Mouse (Mus musculus): Measurements from ENCODE around the gene Lypd6b. TPM values are rescaled to one million over a fixed set of nuclear protein-coding genes. Genes with fewer than 3 reads are reported as not detected.

The Lypd6b gene
- total and polyA plus RNA-seq, 2 experiments from 2014 or later: 13.9 to 21.8 TPM

DNA sequence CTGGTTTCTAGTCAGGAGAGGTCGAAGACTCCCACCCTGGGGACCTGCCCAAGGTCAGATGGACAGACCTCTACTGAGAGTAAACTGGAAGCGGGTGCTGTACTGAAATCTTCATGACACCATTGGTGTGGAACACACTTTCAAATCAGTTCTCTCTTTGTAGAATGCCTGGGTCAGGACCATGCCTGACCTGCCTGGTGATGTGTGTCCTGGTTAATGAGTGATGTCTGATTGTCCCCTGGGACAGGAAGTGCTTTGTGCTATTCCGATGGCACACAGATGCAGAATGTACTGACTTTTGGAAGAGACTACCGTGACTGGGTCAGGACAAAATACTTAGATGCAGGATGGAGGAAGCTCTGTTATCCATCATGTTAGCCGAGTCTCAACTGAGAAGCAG, 17.0 kb upstream of the Lypd6b start:
- ATAC-seq (no peak; the same call in 1 of the 2 replicates), DNase-seq (ENCODE audit: low spot score) (no peak)
- no peaks in the 10 kb centered on the region for H3K9me3 ChIP-seq (ENCODE audit: low read length)
- no peak overlapping the region for H3K4me2 ChIP-seq (ENCODE audit: low read depth, low read length)
- no peak overlapping the region for H3K27ac ChIP-seq
- H3K4me3 ChIP-seq (ENCODE audit: low read length): no peak overlapping the region
- no peaks in the 10 kb centered on the region for H3K27me3 ChIP-seq (ENCODE audit: insufficient read depth, low read length)
- H3K36me3 ChIP-seq (ENCODE audit: insufficient read depth, low read length): peaks cover 7% of the 10 kb centered on the region; the same call in 1 of the 2 replicates
- WGBS: 66% methylated on average over 5 of the region's 5 CpGs
- no peak for TF ChIP-seq CTCF (IDR thresholded peaks at IDR 0.05; ENCODE audit: low read depth)
- H3K9ac ChIP-seq (replicated peaks; ENCODE audit: low read length): no peak overlapping the region
- no peaks in the 10 kb centered on the region for H3K4me1 ChIP-seq (ENCODE audit: insufficient read depth, low read length)

DNA sequence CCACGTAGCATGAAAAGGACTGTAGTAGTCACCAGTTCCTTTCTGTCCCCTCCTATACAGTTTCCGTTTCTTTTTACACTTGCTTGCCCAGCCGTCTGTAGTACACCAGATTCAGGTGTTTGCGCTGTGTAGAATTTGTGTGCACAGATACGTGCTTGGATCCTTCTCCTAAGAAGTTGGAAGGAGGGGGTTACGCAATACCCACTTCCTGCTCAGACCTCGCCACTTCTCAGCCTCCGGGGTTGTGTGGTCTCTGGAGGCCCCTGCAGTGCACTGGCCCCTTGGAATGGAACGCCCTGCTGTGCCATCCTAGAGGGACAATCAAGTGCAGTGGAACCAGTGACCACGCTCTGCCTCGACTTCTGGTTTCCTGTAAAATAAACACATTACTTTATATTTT, 16.3 kb upstream of the Lypd6b start:
- no peak overlapping the region for H3K9ac ChIP-seq (replicated peaks; ENCODE audit: low read length)
- no peak overlapping the region for H3K4me2 ChIP-seq (ENCODE audit: low read depth, low read length)
- ATAC-seq: no peak
- no peaks in the 10 kb centered on the region for H3K27me3 ChIP-seq (ENCODE audit: insufficient read depth, low read length)
- peaks cover 4% of the 10 kb centered on the region; the same call in 1 of the 2 replicates for H3K36me3 ChIP-seq (ENCODE audit: insufficient read depth, low read length)
- no peak overlapping the region for H3K4me3 ChIP-seq (ENCODE audit: low read length)
- no peak for DNase-seq (ENCODE audit: low spot score)
- no peaks in the 10 kb centered on the region for H3K9me3 ChIP-seq (ENCODE audit: low read length)
- no peaks in the 10 kb centered on the region for H3K4me1 ChIP-seq (ENCODE audit: insufficient read depth, low read length)
- 70% methylated on average over 11 of the region's 11 CpGs for WGBS
- H3K27ac ChIP-seq: no peak overlapping the region
- no peak for TF ChIP-seq CTCF (IDR thresholded peaks at IDR 0.05; ENCODE audit: low read depth)

DNA sequence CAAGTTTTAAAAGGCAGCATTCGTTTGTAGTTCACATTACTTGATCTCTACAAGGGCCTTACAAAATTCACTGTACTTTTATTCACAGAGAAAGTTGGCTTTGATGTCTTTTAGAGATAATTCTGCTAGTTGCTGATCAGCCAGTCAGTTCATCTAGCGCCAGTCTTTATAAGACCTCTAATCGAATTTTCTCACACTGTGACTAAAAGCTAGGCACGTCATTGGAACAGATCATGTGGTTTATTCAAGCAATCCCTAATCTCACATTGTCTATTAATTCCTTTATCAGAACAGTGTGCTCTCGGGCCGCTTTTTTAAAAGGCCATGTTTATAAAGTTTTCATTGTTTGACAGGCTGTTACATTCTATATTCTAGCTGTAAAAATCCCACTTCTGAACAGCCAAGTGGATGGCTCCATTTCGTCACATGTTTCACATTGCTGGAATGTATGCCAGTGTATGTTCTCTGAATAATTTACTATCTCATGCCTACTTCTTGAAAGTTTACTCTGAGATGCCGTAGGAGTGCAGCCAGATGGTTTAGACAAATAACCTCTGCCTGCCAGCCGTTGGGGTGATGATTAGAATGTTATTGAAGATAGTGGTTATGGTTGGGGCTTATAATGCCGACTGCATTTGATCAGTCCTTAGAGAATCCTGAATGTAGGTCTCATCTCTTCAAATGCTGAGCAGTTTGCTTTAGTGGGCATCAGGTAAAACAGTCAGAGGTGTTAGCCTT, 14.1 kb upstream of the Lypd6b start:
- Histone ChIP-seq H3K9ac (replicated peaks; ENCODE audit: low read length) (no peak overlapping the region), H3K4me3 (ENCODE audit: low read length) (no peak overlapping the region), H3K36me3 (ENCODE audit: insufficient read depth, low read length) (peaks cover 2% of the 10 kb centered on the region; the same call in 1 of the 2 replicates), H3K9me3 (ENCODE audit: low read length) (no peaks in the 10 kb centered on the region), H3K4me2 (ENCODE audit: low read depth, low read length) (no peak overlapping the region), H3K4me1 (ENCODE audit: insufficient read depth, low read length) (no peaks in the 10 kb centered on the region), H3K27me3 (ENCODE audit: insufficient read depth, low read length) (no peaks in the 10 kb centered on the region), H3K27ac (no peak overlapping the region)
- 81% methylated on average over 10 of the region's 10 CpGs for WGBS
- no peak for ATAC-seq
- no peak for DNase-seq (ENCODE audit: low spot score)
- no peak for TF ChIP-seq CTCF (IDR thresholded peaks at IDR 0.05; ENCODE audit: low read depth)

DNA sequence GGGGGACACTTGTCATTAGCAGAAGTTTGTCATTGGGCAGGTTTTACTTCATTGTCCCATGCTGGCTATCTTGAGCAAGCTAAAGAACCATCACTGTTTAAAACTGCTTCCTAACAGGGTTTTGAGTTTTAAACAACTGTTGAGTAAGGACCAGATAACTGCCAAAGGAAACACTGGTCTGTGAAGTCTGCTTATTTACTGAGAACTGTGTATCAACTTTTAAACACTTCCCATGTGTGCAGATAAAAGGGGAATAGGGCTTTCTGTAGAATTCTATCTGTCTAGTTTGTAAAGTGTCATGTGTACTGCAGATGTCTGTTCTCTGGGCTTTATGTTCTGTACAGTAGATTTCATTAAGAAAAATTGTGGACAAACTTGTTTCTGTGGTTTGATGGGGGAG, 13.3 kb upstream of the Lypd6b start:
- no peaks in the 10 kb centered on the region for H3K4me1 ChIP-seq (ENCODE audit: insufficient read depth, low read length)
- H3K4me3 ChIP-seq (ENCODE audit: low read length): no peak overlapping the region
- TF ChIP-seq CTCF (IDR thresholded peaks at IDR 0.05; ENCODE audit: low read depth): no peak
- H3K9me3 ChIP-seq (ENCODE audit: low read length): no peaks in the 10 kb centered on the region
- H3K27ac ChIP-seq: no peak overlapping the region
- H3K36me3 ChIP-seq (ENCODE audit: insufficient read depth, low read length): no peaks in the 10 kb centered on the region; the same call in 1 of the 2 replicates
- no peaks in the 10 kb centered on the region for H3K27me3 ChIP-seq (ENCODE audit: insufficient read depth, low read length)
- H3K4me2 ChIP-seq (ENCODE audit: low read depth, low read length): no peak overlapping the region
- DNase-seq (ENCODE audit: low spot score) (no peak), ATAC-seq (no peak)
- no peak overlapping the region for H3K9ac ChIP-seq (replicated peaks; ENCODE audit: low read length)

DNA sequence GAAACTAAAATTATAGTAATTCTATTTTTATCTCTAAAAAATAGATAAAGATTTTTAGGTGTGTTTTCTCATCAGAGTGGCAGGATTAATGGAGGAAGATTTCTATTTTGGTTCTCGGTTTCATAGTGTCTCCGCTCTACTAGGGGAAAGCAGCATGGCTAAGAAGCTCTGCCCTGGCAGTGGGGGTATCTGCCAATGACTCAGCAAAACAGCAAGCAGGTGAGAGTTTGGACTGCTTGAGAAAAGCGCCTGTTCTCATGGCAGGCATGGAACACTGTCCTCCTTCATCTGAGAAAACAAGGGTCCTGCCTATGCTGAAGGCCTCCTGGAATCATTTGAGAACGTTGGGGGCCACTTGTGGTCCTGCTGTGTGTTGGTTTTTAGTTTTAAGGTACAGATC, 12.3 kb upstream of the Lypd6b start:
- no peak for ATAC-seq
- H3K27me3 ChIP-seq (ENCODE audit: insufficient read depth, low read length): no peaks in the 10 kb centered on the region
- no peaks in the 10 kb centered on the region; the same call in 1 of the 2 replicates for H3K36me3 ChIP-seq (ENCODE audit: insufficient read depth, low read length)
- H3K9me3 ChIP-seq (ENCODE audit: low read length): no peaks in the 10 kb centered on the region
- no peak overlapping the region for H3K27ac ChIP-seq
- no peaks in the 10 kb centered on the region for H3K4me1 ChIP-seq (ENCODE audit: insufficient read depth, low read length)
- H3K4me3 ChIP-seq (ENCODE audit: low read length): no peak overlapping the region
- no peak for TF ChIP-seq CTCF (IDR thresholded peaks at IDR 0.05; ENCODE audit: low read depth)
- DNase-seq (ENCODE audit: low spot score): no peak
- 94% methylated on average over 4 of the region's 4 CpGs for WGBS
- H3K4me2 ChIP-seq (ENCODE audit: low read depth, low read length): no peak overlapping the region
- H3K9ac ChIP-seq (replicated peaks; ENCODE audit: low read length): no peak overlapping the region

DNA sequence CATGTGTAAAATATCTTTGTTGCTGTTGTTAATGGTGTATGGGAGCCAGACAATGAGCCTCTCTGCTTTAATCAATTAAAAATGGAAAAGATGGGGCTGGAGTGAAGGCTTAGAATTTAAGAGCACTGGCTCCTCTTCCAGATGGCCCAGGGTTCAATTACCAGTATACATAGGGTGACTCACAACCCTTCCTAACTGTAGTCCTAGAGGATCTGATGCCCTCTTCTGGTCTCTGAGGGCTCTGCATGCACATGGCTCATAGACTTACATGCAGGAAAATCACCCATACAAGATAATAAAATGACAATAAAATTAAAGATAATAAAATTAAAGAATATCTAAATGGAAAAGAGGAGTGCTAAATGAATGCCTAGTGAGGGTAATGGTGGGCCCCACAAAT, 11.8 kb upstream of the Lypd6b start:
- TF ChIP-seq CTCF (IDR thresholded peaks at IDR 0.05; ENCODE audit: low read depth): peak; percentile 48
- no peak for ATAC-seq

DNA sequence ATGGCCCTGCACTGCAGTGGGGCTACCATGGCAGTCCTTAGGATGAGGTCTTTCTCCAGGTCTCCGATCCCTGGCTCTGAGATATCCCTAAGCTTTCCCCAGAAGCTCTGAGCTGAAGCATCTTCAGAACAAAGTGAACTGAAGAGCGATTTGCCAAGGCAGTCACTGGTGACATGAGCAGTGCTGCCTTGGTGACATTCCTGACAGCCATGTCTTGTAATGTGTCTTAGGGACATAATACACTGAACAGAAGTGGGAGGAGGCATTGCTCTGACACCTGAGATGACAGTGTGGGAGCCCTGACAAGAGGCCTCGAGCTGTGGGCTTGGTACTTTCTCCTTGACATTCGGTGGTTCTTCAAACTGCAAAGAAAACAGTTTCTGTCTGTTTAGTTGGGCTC, 11.1 kb upstream of the Lypd6b start:
- no peaks in the 10 kb centered on the region for H3K4me1 ChIP-seq (ENCODE audit: insufficient read depth, low read length)
- WGBS: 81% methylated on average over 4 of the region's 4 CpGs

More for the DNA sequence above, 11.8 kb upstream of the Lypd6b start:
- Histone ChIP-seq H3K36me3 (ENCODE audit: insufficient read depth, low read length) (no peaks in the 10 kb centered on the region; the same call in 1 of the 2 replicates), H3K27ac (no peak overlapping the region), H3K27me3 (ENCODE audit: insufficient read depth, low read length) (no peaks in the 10 kb centered on the region), H3K9ac (replicated peaks; ENCODE audit: low read length) (no peak overlapping the region), H3K4me3 (ENCODE audit: low read length) (no peak overlapping the region), H3K4me1 (ENCODE audit: insufficient read depth, low read length) (no peaks in the 10 kb centered on the region), H3K4me2 (ENCODE audit: low read depth, low read length) (no peak overlapping the region), H3K9me3 (ENCODE audit: low read length) (no peaks in the 10 kb centered on the region)
- DNase-seq (ENCODE audit: low spot score): no peak

More for the DNA sequence above, 11.1 kb upstream of the Lypd6b start:
- no peak overlapping the region for H3K4me2 ChIP-seq (ENCODE audit: low read depth, low read length)
- H3K36me3 ChIP-seq (ENCODE audit: insufficient read depth, low read length): no peaks in the 10 kb centered on the region; the same call in 1 of the 2 replicates
- no peak for DNase-seq (ENCODE audit: low spot score)
- no peak overlapping the region for H3K27ac ChIP-seq
- H3K9me3 ChIP-seq (ENCODE audit: low read length): no peaks in the 10 kb centered on the region
- no peaks in the 10 kb centered on the region for H3K27me3 ChIP-seq (ENCODE audit: insufficient read depth, low read length)
- no peak for ATAC-seq
- H3K4me3 ChIP-seq (ENCODE audit: low read length): no peak overlapping the region
- no peak for TF ChIP-seq CTCF (IDR thresholded peaks at IDR 0.05; ENCODE audit: low read depth)
- H3K9ac ChIP-seq (replicated peaks; ENCODE audit: low read length): no peak overlapping the region

All from hindbrain, postnatal 0 days (tissue).